Mouse (Mus musculus): ENCODE results near the gene Vkorc1l1. TPM values are rescaled to one million over a fixed set of nuclear protein-coding genes. Genes with fewer than 3 reads are reported as not detected.
"Not testable (repeated sequence)": the region's sequence is repeated elsewhere in the genome, so short reads cannot be mapped to it uniquely, and the experiment has no call there.

The Vkorc1l1 gene
- polyA plus RNA-seq, 1 experiment from 2014 or later = 22.7 TPM

- H3K9me3 ChIP-seq (ENCODE audit: low read depth, low read length) = no peaks in the 10 kb centered on the region
- DNase-seq = no peak
- H3K9ac ChIP-seq = no peak overlapping the region
- no peaks in the 10 kb centered on the region for H3K36me3 ChIP-seq (ENCODE audit: insufficient read depth)
- peak overlapping the region; percentile 81; the same call in 1 of the 2 replicates for H3K4me2 ChIP-seq
- no peak for TF ChIP-seq CTCF (IDR thresholded peaks at IDR 0.05; ENCODE audit: low read depth)
- no peak overlapping the region for H3K4me3 ChIP-seq (ENCODE audit: low read depth, low read length)
- H3K27me3 ChIP-seq (ENCODE audit: insufficient read depth, low read length) = no peaks in the 10 kb centered on the region
- no peak overlapping the region for H3K27ac ChIP-seq (ENCODE audit: low read depth)
- 68% methylated on average over 7 of the region's 7 CpGs for WGBS
- H3K4me1 ChIP-seq (ENCODE audit: insufficient read depth) = no peaks in the 10 kb centered on the region
- no peak for ATAC-seq (ENCODE audit: insufficient read depth)
Observed at GRCm38 (mm10) chr5:129909591-129909990, 32.2 kb upstream of the Vkorc1l1 start.

GRCm38 (mm10) chr5:129914024-129914423, 27.7 kb upstream of the Vkorc1l1 start:
- 31% methylated on average over 2 of the region's 2 CpGs for WGBS
- no peaks in the 10 kb centered on the region for H3K4me1 ChIP-seq (ENCODE audit: insufficient read depth)
- DNase-seq = peak; percentile 50

GRCm38 (mm10) chr5:129915491-129915890, 26.3 kb upstream of the Vkorc1l1 start:
- not testable (repeated sequence) for ATAC-seq (ENCODE audit: insufficient read depth)
- 81% methylated on average over 11 of the region's 11 CpGs for WGBS

More at GRCm38 (mm10) chr5:129914024-129914423, 27.7 kb upstream of the Vkorc1l1 start:
- ATAC-seq (ENCODE audit: insufficient read depth) = no peak
- Histone ChIP-seq H3K4me2 (no peak overlapping the region), H3K36me3 (ENCODE audit: insufficient read depth) (no peaks in the 10 kb centered on the region), H3K27me3 (ENCODE audit: insufficient read depth, low read length) (no peaks in the 10 kb centered on the region), H3K9me3 (ENCODE audit: low read depth, low read length) (no peaks in the 10 kb centered on the region), H3K27ac (ENCODE audit: low read depth) (no peak overlapping the region), H3K4me3 (ENCODE audit: low read depth, low read length) (no peak overlapping the region), H3K9ac (no peak overlapping the region)
- peak; percentile 68 for TF ChIP-seq CTCF (IDR thresholded peaks at IDR 0.05; ENCODE audit: low read depth)

GRCm38 (mm10) chr5:129918065-129918651, 23.6 kb upstream of the Vkorc1l1 start:
- Histone ChIP-seq H3K4me2 (no peak overlapping the region), H3K9me3 (ENCODE audit: low read depth, low read length) (no peaks in the 10 kb centered on the region), H3K9ac (no peak overlapping the region), H3K27ac (ENCODE audit: low read depth) (no peak overlapping the region), H3K36me3 (ENCODE audit: insufficient read depth) (no peaks in the 10 kb centered on the region), H3K4me1 (ENCODE audit: insufficient read depth) (no peaks in the 10 kb centered on the region), H3K27me3 (ENCODE audit: insufficient read depth, low read length) (no peaks in the 10 kb centered on the region), H3K4me3 (ENCODE audit: low read depth, low read length) (no peak overlapping the region)
- ATAC-seq (ENCODE audit: insufficient read depth) (no peak), DNase-seq (no peak)
- WGBS = 87% methylated on average over 24 of the region's 24 CpGs
- TF ChIP-seq CTCF (IDR thresholded peaks at IDR 0.05; ENCODE audit: low read depth) = no peak

More at GRCm38 (mm10) chr5:129915491-129915890, 26.3 kb upstream of the Vkorc1l1 start:
- not testable (repeated sequence) for DNase-seq; H3K4me2 ChIP-seq; H3K4me3 ChIP-seq (ENCODE audit: low read depth, low read length); H3K9me3 ChIP-seq (ENCODE audit: low read depth, low read length); H3K27me3 ChIP-seq (ENCODE audit: insufficient read depth, low read length); H3K27ac ChIP-seq (ENCODE audit: low read depth); H3K9ac ChIP-seq; H3K36me3 ChIP-seq (ENCODE audit: insufficient read depth); H3K4me1 ChIP-seq (ENCODE audit: insufficient read depth)

- Histone ChIP-seq H3K9me3 (ENCODE audit: low read depth, low read length) (no peaks in the 10 kb centered on the region), H3K36me3 (ENCODE audit: insufficient read depth) (no peaks in the 10 kb centered on the region), H3K4me3 (ENCODE audit: low read depth, low read length) (no peak overlapping the region), H3K4me1 (ENCODE audit: insufficient read depth) (no peaks in the 10 kb centered on the region), H3K27ac (ENCODE audit: low read depth) (no peak overlapping the region), H3K4me2 (no peak overlapping the region), H3K9ac (no peak overlapping the region), H3K27me3 (ENCODE audit: insufficient read depth, low read length) (no peaks in the 10 kb centered on the region)
- 69% methylated on average over 9 of the region's 9 CpGs for WGBS
- TF ChIP-seq CTCF (IDR thresholded peaks at IDR 0.05; ENCODE audit: low read depth) = no peak
- DNase-seq = no peak
- ATAC-seq (ENCODE audit: insufficient read depth) = no peak
Observed at GRCm38 (mm10) chr5:129918752-129919151, 23.0 kb upstream of the Vkorc1l1 start.

GRCm38 (mm10) chr5:129919320-129919719, 22.4 kb upstream of the Vkorc1l1 start:
- TF ChIP-seq CTCF (IDR thresholded peaks at IDR 0.05; ENCODE audit: low read depth) = no peak
- H3K9me3 ChIP-seq (ENCODE audit: low read depth, low read length) = no peaks in the 10 kb centered on the region
- no peaks in the 10 kb centered on the region for H3K36me3 ChIP-seq (ENCODE audit: insufficient read depth)
- ATAC-seq (ENCODE audit: insufficient read depth) (no peak), DNase-seq (no peak)
- no peak overlapping the region for H3K27ac ChIP-seq (ENCODE audit: low read depth)
- no peaks in the 10 kb centered on the region for H3K27me3 ChIP-seq (ENCODE audit: insufficient read depth, low read length)
- H3K4me1 ChIP-seq (ENCODE audit: insufficient read depth) = no peaks in the 10 kb centered on the region
- no peak overlapping the region for H3K4me3 ChIP-seq (ENCODE audit: low read depth, low read length)
- 61% methylated on average over 8 of the region's 8 CpGs for WGBS
- H3K9ac ChIP-seq = no peak overlapping the region
- H3K4me2 ChIP-seq = no peak overlapping the region

GRCm38 (mm10) chr5:129921972-129922371, 19.8 kb upstream of the Vkorc1l1 start:
- WGBS = 88% methylated on average over 4 of the region's 4 CpGs
- no peaks in the 10 kb centered on the region for H3K36me3 ChIP-seq (ENCODE audit: insufficient read depth)
- no peak for TF ChIP-seq CTCF (IDR thresholded peaks at IDR 0.05; ENCODE audit: low read depth)

More at GRCm38 (mm10) chr5:129921972-129922371, 19.8 kb upstream of the Vkorc1l1 start:
- H3K4me2 ChIP-seq = no peak overlapping the region
- H3K9me3 ChIP-seq (ENCODE audit: low read depth, low read length) = no peaks in the 10 kb centered on the region
- ATAC-seq (ENCODE audit: insufficient read depth) (no peak), DNase-seq (no peak)
- H3K9ac ChIP-seq = no peak overlapping the region
- no peak overlapping the region for H3K4me3 ChIP-seq (ENCODE audit: low read depth, low read length)
- no peaks in the 10 kb centered on the region for H3K27me3 ChIP-seq (ENCODE audit: insufficient read depth, low read length)
- no peaks in the 10 kb centered on the region for H3K4me1 ChIP-seq (ENCODE audit: insufficient read depth)
- H3K27ac ChIP-seq (ENCODE audit: low read depth) = no peak overlapping the region
